Mouse (Mus musculus) kidney, postnatal 10 days (tissue): ENCODE results near the gene Olfr147.
A peak's percentile ranks its signal among the peaks of the same experiment; 100 is the strongest.
"Not testable (repeated sequence)": the region's sequence is repeated elsewhere in the genome, so short reads cannot be mapped to it uniquely, and the experiment has no call there.

Source experiments
- DNase-seq: peaks from one replicate; pipeline ENCODE4 v3.0.0; 2021; ENCODE audit warnings: mixed read lengths

Olfr147 gene

DNA sequence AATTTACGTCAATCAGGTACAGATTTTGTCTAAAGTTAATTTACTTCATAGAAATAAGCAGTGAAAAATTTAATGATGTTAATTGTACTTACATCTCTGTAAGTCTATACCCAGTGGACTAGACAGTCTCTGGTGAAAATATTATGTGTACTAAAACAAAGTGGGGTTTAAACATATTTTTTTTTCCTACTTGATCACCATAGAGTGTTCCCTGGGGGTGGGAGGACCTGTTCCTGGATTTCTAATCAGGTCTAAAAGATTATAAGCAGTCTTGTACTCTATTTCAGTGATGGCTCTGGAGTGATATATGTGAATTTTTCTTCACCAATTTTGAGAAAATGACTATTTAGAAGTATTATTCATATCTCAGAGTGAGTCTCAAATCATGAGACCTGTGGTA lies at the start of gene Olfr147:
Gene Olfr147, plus strand, starts transcription at position 301 of the 400 bp plus-strand sequence.
- DNase-seq: no peak

DNA sequence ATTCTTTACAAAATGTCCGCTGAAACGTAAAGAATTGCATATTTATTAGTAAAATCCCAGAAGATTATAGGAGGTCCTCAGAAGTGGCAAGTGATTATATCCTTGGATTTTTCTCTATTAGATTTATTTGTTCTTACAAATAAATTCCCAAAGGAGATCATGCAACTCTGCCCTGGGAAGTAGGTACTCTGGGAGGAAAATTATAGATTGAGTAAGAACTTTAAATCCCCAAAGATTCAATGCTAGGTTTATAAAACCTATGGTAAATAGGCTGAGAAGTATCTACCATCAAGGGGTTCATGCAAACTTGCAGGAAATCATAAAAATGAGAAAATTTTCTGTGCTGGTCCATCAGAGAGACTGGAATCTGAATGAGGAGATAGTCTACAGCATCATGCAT lies 34.9 kb upstream of the Olfr147 start, which contains the start of gene Olfr250:
Gene Olfr250, plus strand, starts transcription at position 301 of the 400 bp plus-strand sequence.
- DNase-seq: no peak

DNA sequence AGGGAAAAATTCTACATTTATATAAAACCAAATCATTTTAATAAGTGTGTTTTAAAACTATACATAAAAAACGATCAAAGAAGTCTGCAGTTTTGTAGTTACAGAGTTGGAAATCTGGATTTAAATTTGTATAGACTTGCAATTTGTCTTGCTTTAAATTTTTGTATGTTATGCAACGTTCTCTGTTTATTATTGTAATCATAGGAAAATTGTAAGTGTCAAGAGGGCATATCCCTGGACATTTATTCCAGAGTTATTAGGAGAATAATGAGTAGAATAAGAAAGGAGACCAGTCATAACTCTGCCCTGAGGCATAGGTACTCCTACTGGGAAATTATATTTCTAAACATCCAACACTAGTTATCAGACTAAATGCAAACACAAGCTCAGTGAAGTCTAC lies 24.7 kb upstream of the Olfr147 start, which contains the start of gene Olfr251:
Gene Olfr251, plus strand, starts transcription at position 301 of the 400 bp plus-strand sequence.
- no peak for DNase-seq

DNA sequence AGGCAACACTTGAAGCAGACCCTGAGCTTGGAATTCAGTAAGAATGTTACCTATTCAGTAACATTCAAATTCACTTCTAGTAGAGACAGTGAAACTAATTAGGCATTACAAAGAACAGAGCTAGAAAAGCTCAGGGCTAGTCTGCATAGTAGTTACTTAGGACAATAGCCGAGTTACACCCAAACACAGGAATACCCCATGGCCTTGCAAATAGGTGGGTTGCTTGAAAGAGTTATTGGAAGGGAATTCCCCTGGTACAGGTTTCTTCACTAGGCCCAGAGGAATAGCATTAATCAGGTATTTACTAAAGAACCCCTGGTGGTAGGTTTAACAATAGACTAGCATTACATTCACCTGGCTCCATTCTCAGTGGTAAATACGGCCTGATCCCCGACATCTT lies 6.0 kb downstream of the Olfr147 start:
- DNase-seq: not testable (repeated sequence)

DNA sequence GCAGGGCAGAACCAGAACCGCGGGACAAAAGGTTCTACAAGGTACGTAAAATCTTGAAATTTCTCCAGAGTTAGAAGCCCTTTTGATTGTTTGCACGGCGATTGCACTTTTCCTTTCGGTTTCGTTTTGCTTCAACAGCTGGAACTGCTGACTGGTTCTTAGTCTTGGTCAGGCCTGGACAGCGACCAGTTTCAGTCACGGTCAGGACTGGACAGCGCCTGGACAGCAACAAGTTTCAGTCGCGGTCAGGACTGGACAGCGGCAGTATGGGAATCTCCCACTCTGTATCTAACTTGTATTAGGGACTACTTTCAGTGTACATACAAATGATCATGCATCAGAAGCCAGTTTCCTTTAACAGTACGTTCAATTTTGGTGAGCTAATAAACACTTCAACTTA lies 12.0 kb downstream of the Olfr147 start:
- peak; percentile 50 for DNase-seq

DNA sequence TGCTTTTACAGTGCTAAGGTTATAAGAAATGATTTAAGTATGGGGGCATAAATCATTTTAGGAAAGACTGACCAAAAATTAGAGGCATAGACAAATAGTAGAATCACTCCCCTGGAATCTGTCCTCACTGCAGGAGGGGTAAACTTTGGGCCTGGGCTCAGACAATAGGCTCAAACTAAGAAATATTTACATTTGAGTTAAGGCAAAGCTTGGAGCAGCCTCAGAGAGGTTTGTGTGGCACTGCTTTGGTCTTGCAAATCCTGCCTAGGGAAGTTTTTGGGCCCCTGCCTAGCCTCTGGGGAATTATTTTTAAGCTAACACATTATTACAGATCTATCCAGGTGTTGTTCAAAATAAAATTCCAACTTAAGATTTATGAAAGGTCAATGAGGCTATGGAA lies 22.3 kb downstream of the Olfr147 start:
- no peak for DNase-seq

DNA sequence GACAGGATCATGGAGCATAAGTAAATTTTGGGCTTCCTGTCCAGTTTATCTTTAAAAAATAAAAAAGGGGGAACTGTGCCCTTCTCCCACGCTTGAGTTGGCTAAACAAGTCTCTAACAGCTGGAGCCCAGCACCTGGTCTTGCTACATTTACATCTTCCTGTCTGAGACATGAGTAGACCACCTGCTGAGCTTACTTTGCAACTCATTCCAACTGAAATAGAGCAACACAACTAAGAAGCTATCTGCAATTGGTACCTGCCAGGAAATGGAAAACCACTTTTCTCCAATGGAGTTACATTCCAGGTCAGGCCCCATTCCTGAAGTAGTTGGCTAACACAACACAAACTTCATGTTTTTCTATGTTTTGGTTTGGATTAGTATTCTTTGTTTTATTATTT lies 25.5 kb downstream of the Olfr147 start:
- no peak for DNase-seq

DNA sequence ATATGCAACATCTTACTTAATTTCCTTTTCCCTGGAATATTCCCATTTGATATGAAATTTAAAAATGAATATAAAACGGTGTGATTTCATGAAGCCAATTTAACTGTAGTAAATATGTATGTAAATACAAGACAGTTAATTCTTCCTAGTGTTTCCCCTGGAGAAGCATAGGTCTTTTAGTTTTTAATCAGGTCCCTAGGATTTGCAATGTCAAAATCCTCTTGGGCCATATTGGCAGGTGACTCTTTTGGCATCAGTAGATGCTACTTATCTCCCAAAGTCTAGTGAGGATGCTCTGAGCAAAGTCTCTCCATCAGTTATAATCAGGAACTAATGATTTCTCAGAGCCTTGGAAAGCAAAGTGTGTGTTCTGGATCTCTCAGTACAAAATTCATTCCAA lies 27.7 kb downstream of the Olfr147 start, which contains the start of gene Olfr901:
Gene Olfr901, plus strand, starts transcription at position 301 of the 400 bp plus-strand sequence.
- DNase-seq: no peak

DNA sequence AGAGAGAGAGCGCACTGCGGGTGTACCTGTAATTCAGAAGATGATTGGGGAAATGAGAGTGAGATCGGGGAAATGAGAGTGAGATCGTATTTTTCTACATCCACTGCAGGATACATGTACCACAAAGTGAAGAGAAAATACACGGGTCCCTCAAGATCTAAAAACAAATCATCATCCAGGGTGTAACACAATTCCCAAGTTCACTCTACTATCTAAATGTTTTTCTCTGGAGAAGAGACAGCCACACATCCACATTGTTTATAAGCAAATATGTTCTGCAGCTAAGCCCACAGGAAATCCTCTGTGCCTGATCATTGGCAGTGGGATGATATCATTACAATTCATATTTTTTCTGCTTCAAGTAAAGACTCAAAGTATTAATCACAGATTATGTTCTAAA lies 45.9 kb downstream of the Olfr147 start, which contains the start of gene Olfr902:
Gene Olfr902, plus strand, starts transcription at position 301 of the 400 bp plus-strand sequence.
- no peak for DNase-seq
